Mouse (Mus musculus) ZHBTc4 (cell line): ENCODE measurements around the gene Akt1s1.

ENCODE experiments used
- DNase-seq: peaks from one replicate; pipeline ENCODE4 v3.0.0-alpha.2; 2011; ENCODE audit warnings: low read depth, low spot score

Gene Akt1s1

GRCm38 (mm10) chr7:44826771-44827170, 22.0 kb upstream of the Akt1s1 start:
- no peak for DNase-seq

DNA sequence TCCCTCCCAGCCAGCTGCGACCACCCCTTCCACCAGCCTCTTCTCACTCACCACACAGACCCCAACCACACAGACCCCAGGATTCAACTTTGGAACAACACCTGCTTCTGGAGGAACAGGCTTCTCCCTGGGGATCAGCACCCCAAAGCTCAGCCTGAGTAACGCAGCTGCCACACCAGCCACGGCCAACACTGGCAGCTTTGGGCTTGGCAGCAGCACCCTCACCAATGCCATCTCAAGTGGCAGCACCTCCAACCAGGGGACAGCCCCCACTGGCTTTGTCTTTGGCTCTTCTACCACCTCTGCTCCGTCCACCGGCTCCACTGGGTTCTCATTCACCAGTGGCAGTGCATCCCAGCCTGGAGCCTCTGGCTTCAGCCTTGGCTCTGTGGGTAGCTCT, 20.1 kb upstream of the Akt1s1 start:
- DNase-seq = no peak

DNA sequence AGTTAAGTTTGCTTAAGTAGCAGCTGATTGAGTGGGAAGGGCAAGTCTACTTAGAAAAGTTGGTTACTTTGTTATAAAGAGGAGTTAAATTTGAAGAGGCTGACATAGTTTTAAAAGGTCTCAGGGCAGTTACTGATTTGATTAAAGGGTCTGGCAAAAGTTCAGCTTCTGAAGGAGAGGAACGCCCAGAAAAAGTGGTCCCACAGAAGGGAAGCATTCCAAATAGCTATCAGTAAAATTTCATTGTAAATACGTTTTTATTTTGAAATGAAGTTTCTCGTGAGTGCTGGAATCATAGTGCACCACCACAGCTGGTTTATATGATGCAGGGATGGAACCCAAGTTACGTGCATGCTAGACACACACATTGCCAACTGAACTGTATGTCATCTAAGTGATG, 16.0 kb upstream of the Akt1s1 start:
- no peak for DNase-seq

- no peak for DNase-seq
These were observed 13.3 kb upstream of the Akt1s1 start for GRCm38 (mm10) chr7:44835373-44836015.

- no peak for DNase-seq
These were observed 12.8 kb upstream of the Akt1s1 start for GRCm38 (mm10) chr7:44836016-44836404.

GRCm38 (mm10) chr7:44836423-44837053, 12.3 kb upstream of the Akt1s1 start:
- no peak for DNase-seq

GRCm38 (mm10) chr7:44838073-44838472, 10.7 kb upstream of the Akt1s1 start:
- DNase-seq = no peak

DNA sequence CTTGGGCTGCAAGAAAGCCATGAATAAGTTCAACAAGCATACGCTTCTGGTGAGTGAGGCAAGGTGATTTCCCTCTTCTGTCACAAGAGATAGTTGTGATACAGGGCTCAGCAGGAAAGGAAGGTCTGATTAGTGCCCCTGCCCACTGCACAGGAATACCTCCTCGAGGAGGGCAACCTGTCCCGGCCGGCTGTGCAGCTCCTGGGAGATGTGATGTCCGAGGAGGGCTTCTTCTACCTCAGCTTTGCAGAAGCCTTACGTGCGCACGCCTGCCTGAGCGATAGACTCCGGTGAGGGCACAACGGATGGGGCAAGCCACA, 9.7 kb upstream of the Akt1s1 start:
- no peak for DNase-seq

DNA sequence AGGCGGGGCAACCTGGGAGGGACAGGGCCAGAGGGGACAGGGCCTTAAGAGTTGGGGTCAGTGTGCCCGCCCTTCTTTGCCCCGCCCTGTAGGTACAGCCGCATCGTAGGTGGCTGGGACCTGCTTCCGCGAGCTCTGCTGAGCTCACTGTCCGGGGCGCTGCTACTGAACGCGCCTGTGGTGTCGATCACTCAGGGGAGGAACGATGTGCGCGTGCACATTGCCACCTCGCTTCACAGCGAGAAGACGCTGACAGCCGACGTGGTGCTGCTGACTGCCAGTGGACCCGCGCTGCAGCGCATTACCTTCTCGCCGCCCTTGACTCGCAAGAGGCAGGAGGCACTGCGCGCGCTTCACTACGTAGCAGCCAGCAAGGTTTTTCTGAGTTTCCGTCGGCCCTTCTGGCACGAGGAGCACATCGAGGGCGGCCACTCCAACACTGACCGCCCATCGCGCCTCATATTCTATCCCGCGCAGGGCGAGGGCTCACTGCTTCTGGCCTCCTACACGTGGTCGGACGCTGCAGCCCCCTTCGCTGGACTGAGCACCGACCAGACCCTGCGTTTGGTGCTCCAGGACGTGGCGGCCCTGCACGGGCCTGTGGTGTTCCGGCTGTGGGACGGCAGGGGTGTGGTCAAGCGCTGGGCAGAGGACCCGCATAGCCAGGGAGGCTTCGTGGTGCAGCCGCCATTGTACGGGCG, 9.2 kb upstream of the Akt1s1 start:
- peak; percentile 69 for DNase-seq

GRCm38 (mm10) chr7:44840426-44840825, 8.4 kb upstream of the Akt1s1 start:
- no peak for DNase-seq

- no peak for DNase-seq
These were observed 6.8 kb upstream of the Akt1s1 start for GRCm38 (mm10) chr7:44841825-44842463.

DNA sequence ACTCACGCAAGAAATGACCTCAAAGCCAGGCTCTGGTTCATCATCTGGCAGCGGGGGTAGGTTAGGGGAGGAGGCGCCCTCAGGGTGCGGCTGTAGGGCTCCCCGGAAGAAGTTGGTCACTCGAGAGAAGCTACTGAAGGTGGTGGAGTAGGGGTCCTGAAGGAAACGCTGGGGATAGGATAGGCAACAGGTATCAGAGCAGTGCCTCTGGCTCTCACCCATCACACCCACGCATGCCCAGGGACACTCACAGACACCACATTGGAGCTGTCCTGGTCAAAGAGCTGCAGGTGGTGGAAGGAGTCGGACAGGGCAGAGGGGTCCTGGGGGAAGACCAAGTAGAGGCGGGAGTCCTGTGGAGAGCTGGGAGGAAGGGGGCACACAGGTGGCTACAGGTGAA, 3.8 kb upstream of the Akt1s1 start:
- DNase-seq = no peak

- DNase-seq = no peak
These were observed 2.0 kb upstream of the Akt1s1 start for GRCm38 (mm10) chr7:44846804-44847203.

DNA sequence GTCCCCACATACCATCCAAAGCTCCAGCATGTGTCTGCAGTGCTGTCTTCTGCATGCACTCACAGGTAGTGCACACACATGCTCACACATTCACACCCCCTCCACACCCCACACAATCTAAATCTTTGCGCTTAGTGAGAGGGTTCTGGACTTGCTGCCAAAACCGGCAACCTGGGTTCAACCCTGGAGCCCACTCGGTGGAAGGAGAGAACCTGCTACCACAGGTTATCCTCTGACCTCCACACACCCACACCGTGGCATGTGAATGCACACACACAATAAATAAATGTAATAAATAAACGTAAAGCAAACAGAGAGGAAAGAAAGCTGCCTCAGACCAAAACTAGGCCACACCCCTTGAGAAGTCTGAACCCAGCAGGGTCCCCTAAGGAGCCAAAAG, 1.0 kb upstream of the Akt1s1 start:
- no peak for DNase-seq

- DNase-seq = peak; percentile 96
These were observed 773 bp downstream of the Akt1s1 start for GRCm38 (mm10) chr7:44849416-44850111.

DNA sequence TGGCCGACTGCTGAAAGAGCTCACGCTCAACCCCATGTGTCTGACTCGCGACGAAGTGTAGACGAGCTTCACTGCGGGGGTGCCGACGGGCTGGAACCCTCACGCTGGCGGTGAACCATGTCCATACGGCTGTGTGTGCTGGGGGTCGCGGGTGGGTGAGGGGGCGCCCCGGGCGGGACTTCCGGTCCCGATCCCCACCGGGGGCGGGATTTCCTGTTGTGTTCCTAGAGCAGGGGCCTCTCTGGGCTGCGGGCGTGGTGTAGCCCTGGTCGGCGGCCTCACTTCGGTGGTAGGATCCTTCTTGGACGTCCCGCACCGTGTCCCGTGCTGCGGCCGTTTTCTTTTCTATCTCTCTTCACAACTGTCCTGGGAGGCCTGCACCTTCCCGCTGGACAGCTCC, 1.4 kb downstream of the Akt1s1 start:
- DNase-seq = peak; percentile 83

- no peak for DNase-seq
These were observed 2.2 kb downstream of the Akt1s1 start for GRCm38 (mm10) chr7:44850789-44851624.

- DNase-seq = no peak
These were observed 2.9 kb downstream of the Akt1s1 start for GRCm38 (mm10) chr7:44851625-44852234.

GRCm38 (mm10) chr7:44852259-44853027, 3.7 kb downstream of the Akt1s1 start:
- DNase-seq = no peak

- no peak for DNase-seq
These were observed 4.3 kb downstream of the Akt1s1 start for GRCm38 (mm10) chr7:44853065-44853464.
